Mouse (Mus musculus): ENCODE results near the gene A730071L15Rik. TPM values are rescaled to one million over a fixed set of nuclear protein-coding genes. Genes with fewer than 3 reads are reported as not detected.

A730071L15Rik gene
- polyA plus RNA-seq, 1 experiment = 0.11 TPM

DNA sequence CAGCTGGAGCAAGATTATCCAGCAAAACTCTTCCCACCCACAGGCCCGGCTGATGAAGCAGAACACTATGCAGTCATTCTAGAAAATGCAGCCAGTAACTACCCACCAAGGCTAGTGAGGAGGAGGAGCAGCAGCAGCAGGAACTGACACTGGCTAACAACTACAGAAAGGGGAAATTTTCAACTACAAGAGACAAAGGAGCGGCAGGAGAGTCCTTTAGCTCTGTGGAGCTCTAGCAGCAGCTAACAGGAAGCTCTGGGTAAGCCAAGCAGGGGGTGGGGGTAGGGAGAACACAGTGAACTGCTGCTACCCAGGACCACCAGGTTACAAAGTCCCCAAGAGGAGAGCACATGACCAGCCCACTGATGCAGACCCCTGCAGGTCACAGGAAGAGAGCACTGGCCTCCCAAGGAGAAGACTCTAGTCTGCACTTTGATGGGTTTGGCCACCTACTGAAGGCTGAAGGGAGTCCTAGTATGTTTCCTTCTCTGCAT is 21.1 kb upstream of the A730071L15Rik start:
- no peak overlapping the region for H3K4me3 ChIP-seq (replicated peaks; ENCODE audit: extremely low read depth, low read depth, low read length)
- 16% methylated on average over 2 of the region's 2 CpGs for WGBS
- H3K4me1 ChIP-seq (ENCODE audit: control insufficient read depth, insufficient read depth, low read length) = peaks cover 23% of the 10 kb centered on the region
- no peak for DNase-seq
- TF ChIP-seq POLR2A (IDR thresholded peaks at IDR 0.05; ENCODE audit: borderline replicate concordance, extremely low read depth, low read depth, low read length) = no peak
- no peak for TF ChIP-seq CTCF (IDR thresholded peaks at IDR 0.05; ENCODE audit: insufficient read depth, low read length)

DNA sequence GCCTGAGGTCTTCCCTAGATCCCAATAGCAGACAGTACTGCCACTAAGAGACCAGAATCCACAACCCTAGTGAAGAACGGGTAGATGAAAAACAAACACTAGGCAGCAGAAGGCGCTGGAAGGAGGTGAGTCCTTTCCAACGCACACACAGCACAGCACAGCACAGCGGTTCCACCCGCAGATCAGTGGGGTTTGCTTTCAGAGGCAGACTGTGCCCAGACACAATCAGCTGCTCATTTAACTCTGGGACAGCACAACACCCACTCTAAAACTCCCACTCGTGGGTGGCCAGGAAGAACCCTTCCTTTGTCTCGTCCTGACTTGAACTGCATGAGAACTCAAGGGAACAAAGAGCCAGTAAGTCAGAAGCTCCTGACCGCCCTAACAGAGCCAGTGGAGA is 20.6 kb upstream of the A730071L15Rik start:
- Histone ChIP-seq H3K4me3 (replicated peaks; ENCODE audit: extremely low read depth, low read depth, low read length) (no peak overlapping the region), H3K4me1 (ENCODE audit: control insufficient read depth, insufficient read depth, low read length) (peaks cover 25% of the 10 kb centered on the region)
- no peak for TF ChIP-seq POLR2A (IDR thresholded peaks at IDR 0.05; ENCODE audit: borderline replicate concordance, extremely low read depth, low read depth, low read length)
- no peak for TF ChIP-seq CTCF (IDR thresholded peaks at IDR 0.05; ENCODE audit: insufficient read depth, low read length)
- 23% methylated on average over 8 of the region's 8 CpGs for WGBS
- no peak for DNase-seq

DNA sequence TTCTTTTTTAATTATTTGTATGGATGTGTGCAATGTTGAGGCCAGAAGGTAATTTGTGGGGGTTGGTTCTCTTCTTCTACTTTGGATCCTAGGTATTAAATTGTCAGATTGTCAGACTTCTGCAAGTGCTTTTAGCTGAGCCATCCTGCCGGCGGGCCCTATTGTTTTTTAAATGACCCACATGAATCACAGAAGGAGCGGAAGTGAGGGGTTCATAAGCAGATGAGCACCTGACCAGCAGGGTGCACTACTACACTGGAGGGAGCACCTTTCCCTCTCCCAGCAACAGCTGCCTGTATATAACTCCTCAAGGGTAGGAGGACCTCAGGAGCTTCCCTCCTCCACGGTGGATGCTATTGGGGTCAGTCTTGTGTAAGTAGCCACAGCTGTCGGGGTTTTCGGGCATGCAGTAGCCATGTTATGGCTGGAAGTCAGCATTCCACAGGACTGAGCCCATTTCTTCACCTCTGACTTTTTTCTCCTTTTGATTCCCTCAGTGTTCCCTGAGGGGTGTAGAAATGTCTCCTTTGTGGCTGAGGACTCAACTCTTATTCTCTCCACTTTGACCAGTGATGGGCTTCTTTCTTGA is 18.9 kb upstream of the A730071L15Rik start:
- TF ChIP-seq POLR2A (IDR thresholded peaks at IDR 0.05; ENCODE audit: borderline replicate concordance, extremely low read depth, low read depth, low read length) (no peak), CTCF (IDR thresholded peaks at IDR 0.05; ENCODE audit: insufficient read depth, low read length) (0 out of 2 replicates have a peak, but pooled peaks have one; percentile 9)
- no peak overlapping the region for H3K4me3 ChIP-seq (replicated peaks; ENCODE audit: extremely low read depth, low read depth, low read length)
- no peak for DNase-seq
- 65% methylated on average over 6 of the region's 6 CpGs for WGBS
- peaks cover 25% of the 10 kb centered on the region for H3K4me1 ChIP-seq (ENCODE audit: control insufficient read depth, insufficient read depth, low read length)

DNA sequence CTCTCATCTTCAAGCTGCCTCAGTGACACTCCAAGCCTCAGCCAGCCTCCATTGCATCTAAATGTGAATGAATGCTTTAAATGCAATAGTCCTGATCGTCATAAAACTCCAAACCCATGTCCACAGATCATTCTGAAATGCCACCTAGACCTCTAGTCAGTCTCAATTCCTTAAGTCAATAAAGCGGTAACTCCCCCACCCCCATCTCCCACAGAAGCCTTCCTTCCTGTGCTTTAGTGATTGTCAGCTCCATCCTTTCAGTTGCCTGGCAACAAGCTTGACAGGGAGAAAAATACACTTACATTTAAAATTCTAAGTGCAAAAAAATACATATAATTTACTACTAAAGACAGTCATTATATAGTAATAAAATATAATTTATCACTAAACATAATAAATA is 16.6 kb upstream of the A730071L15Rik start:
- no peak for TF ChIP-seq POLR2A (IDR thresholded peaks at IDR 0.05; ENCODE audit: borderline replicate concordance, extremely low read depth, low read depth, low read length)
- no peak for TF ChIP-seq CTCF (IDR thresholded peaks at IDR 0.05; ENCODE audit: insufficient read depth, low read length)
- DNase-seq = no peak
- Histone ChIP-seq H3K4me1 (ENCODE audit: control insufficient read depth, insufficient read depth, low read length) (peaks cover 25% of the 10 kb centered on the region), H3K4me3 (replicated peaks; ENCODE audit: extremely low read depth, low read depth, low read length) (no peak overlapping the region)
- 48% methylated on average over 2 of the region's 2 CpGs for WGBS

DNA sequence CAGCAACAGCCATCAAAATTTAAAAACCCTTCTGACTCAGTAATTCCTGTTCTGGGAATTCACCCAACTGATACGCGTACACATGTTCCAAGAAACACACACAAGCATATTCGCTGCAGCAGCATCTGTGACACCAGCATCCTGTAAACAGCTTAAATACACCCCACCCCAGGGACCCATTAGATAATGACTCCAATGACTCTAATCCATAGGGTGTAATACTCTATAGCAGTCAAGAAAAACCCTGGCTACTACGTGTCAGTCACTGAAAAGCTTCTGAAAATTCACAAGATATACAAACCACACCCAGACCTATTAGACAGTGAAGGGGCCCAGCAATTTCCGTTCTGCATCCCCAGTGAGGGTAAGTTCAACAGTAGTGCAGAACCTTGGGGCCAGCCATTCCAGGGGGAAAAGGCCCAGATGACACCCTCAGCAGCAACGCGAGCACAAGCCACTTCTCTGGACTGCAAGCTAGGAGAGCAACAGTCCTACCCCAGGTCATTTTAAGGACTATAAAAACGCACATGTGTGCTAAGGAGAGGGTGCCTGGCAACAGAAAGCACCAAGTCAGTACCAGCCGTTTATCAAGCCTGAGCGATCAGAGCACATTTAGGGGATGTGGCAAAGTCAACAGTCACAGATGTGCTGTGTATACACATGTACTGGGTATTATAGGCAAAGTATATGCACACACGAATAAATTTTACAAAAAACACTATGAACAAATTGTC is 15.5 kb upstream of the A730071L15Rik start:
- Histone ChIP-seq H3K4me1 (ENCODE audit: control insufficient read depth, insufficient read depth, low read length) (peaks cover 16% of the 10 kb centered on the region), H3K4me3 (replicated peaks; ENCODE audit: extremely low read depth, low read depth, low read length) (no peak overlapping the region)
- no peak for DNase-seq
- 25% methylated on average over 11 of the region's 11 CpGs for WGBS
- TF ChIP-seq CTCF (IDR thresholded peaks at IDR 0.05; ENCODE audit: insufficient read depth, low read length) (no peak), POLR2A (IDR thresholded peaks at IDR 0.05; ENCODE audit: borderline replicate concordance, extremely low read depth, low read depth, low read length) (no peak)

- 80% methylated on average over 3 of the region's 3 CpGs for WGBS
- peaks cover 8% of the 10 kb centered on the region; the same call in 1 of the 2 replicates for H3K4me1 ChIP-seq (ENCODE audit: control insufficient read depth, insufficient read depth, low read length)
- no peak for TF ChIP-seq POLR2A (IDR thresholded peaks at IDR 0.05; ENCODE audit: borderline replicate concordance, extremely low read depth, low read depth, low read length)
- no peak for TF ChIP-seq CTCF (IDR thresholded peaks at IDR 0.05; ENCODE audit: insufficient read depth, low read length)
- DNase-seq = no peak
- no peak overlapping the region for H3K4me3 ChIP-seq (replicated peaks; ENCODE audit: extremely low read depth, low read depth, low read length)
Observed at GRCm38 (mm10) chr11:6187399-6187798, 12.4 kb upstream of the A730071L15Rik start.

DNA sequence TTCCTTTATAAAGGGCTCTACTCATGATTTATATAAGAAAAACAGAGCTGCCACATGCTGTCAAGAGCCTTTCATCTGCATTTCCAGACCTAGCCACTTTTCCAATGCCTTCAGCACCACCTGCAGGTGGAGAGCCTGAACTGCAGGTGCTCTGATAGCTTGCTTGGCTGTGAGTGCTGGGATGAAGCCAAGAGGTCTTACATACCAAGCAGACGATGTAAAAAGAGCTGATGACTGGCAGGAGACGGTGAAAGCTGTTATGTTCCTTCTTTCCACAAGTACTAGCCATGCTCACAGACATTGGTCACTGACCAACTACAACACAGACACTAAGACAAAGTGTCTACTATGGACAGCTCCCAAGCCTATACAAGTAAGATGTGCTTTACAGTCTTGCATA is 12.0 kb upstream of the A730071L15Rik start:
- WGBS = 4% methylated on average over 2 of the region's 2 CpGs
- peaks cover 8% of the 10 kb centered on the region; the same call in 1 of the 2 replicates for H3K4me1 ChIP-seq (ENCODE audit: control insufficient read depth, insufficient read depth, low read length)
- H3K4me3 ChIP-seq (replicated peaks; ENCODE audit: extremely low read depth, low read depth, low read length) = no peak overlapping the region
- TF ChIP-seq POLR2A (IDR thresholded peaks at IDR 0.05; ENCODE audit: borderline replicate concordance, extremely low read depth, low read depth, low read length) (no peak), CTCF (IDR thresholded peaks at IDR 0.05; ENCODE audit: insufficient read depth, low read length) (peak; percentile 99)
- peak; percentile 85 for DNase-seq

DNA sequence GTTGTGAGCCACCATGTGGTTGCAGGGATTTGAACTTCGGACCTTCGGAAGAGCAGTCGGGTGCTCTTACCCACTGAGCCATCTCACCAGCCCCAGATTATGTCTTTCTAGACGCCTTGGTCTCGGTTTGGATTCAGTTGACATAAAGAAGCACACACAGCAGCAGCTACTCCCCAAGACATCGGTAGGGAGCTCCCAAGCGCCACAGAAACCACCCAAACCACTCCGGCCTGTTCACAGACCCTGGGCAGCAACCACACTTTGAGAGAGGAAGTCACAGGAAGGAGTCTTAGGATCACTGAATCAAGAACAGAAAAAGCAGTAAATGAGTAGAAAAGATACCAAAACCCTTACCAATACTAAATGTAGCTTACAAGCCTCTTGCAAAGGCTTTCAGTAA is 3.0 kb upstream of the A730071L15Rik start:
- TF ChIP-seq CTCF (IDR thresholded peaks at IDR 0.05; ENCODE audit: insufficient read depth, low read length) (no peak), POLR2A (IDR thresholded peaks at IDR 0.05; ENCODE audit: borderline replicate concordance, extremely low read depth, low read depth, low read length) (no peak)
- Histone ChIP-seq H3K4me1 (ENCODE audit: control insufficient read depth, insufficient read depth, low read length) (peaks cover 8% of the 10 kb centered on the region), H3K4me3 (replicated peaks; ENCODE audit: extremely low read depth, low read depth, low read length) (no peak overlapping the region)
- DNase-seq = no peak
- WGBS = 87% methylated on average over 8 of the region's 8 CpGs

DNA sequence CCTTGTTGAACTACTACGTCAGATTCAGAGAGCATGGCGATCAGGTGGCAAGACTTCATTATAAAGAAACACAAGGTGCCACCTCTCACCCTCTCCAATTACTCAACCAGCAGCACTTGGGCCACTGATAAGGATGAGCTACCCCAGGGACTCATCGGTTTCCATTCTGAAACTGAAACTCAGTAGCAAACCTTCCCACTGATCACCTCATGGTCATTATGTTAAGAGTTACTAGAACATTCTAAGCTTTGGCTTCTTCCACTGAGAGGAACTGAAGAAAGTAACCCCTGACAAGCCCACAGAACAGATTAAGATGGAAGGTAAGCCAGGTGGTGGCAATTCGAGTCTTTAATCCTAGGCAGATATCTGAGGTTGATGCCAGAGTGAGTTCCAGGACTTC is 1.4 kb upstream of the A730071L15Rik start:
- no peak overlapping the region for H3K4me3 ChIP-seq (replicated peaks; ENCODE audit: extremely low read depth, low read depth, low read length)
- 77% methylated on average over 4 of the region's 4 CpGs for WGBS

More for the DNA sequence above, 1.4 kb upstream of the A730071L15Rik start:
- H3K4me1 ChIP-seq (ENCODE audit: control insufficient read depth, insufficient read depth, low read length) = peaks cover 8% of the 10 kb centered on the region
- no peak for DNase-seq
- no peak for TF ChIP-seq POLR2A (IDR thresholded peaks at IDR 0.05; ENCODE audit: borderline replicate concordance, extremely low read depth, low read depth, low read length)
- TF ChIP-seq CTCF (IDR thresholded peaks at IDR 0.05; ENCODE audit: insufficient read depth, low read length) = no peak

Data from lung, adult 2 months (tissue).